Mouse (Mus musculus) kidney, embryonic 14.5 days (tissue): ENCODE measurements at regions not wholly inside any gene's neighbourhood (a gene's known extent, or its start where the extent isn't known, plus 50 kb on each side); places are given as distances from the start of the nearest gene placed in this dataset.

ENCODE experiments used
- ATAC-seq: fragments of 200-750 bp; cut with Nextera tagmentation; 2 replicates; pipeline ENCODE4 v1.8.0; 2017; ENCODE audit warnings: moderate number of reproducible peaks, mild to moderate bottlenecking, moderate TSS enrichment, moderate library complexity; ENCODE audit not compliant: low FRiP score, low TSS enrichment
- H3K27ac ChIP-seq: fragments of 300-500 bp; sonication (generic); 2 replicates; pipeline ENCODE4 v1.5.1; 2014; ENCODE audit warnings: low read depth, mild to moderate bottlenecking, low read length, moderate library complexity, mixed read lengths
- H3K27me3 ChIP-seq: fragments of 300-500 bp; sonication (generic); 2 replicates; pipeline ENCODE4 v1.6.1; 2014; ENCODE audit warnings: mild to moderate bottlenecking, low read length; ENCODE audit not compliant: control insufficient read depth, insufficient read depth
- H3K36me3 ChIP-seq: fragments of 300-500 bp; sonication (generic); 2 replicates; pipeline ENCODE4 v1.6.1; 2014; ENCODE audit warnings: low read length, mixed read lengths; ENCODE audit not compliant: control insufficient read depth, insufficient read depth
- H3K4me1 ChIP-seq: fragments of 300-500 bp; sonication (generic); 2 replicates; pipeline ENCODE4 v1.6.1; 2014; ENCODE audit warnings: low read length, mixed read lengths; ENCODE audit not compliant: control insufficient read depth, insufficient read depth
- H3K4me2 ChIP-seq: fragments of 300-500 bp; sonication (generic); replicated peaks from 2 replicates; pipeline ENCODE4 v1.6.1; 2014; ENCODE audit warnings: low read depth, mild to moderate bottlenecking, low read length
- H3K4me3 ChIP-seq: fragments of 300-500 bp; sonication (generic); 2 replicates; pipeline ENCODE4 v1.5.1; 2014; ENCODE audit warnings: mild to moderate bottlenecking, low read length
- H3K9ac ChIP-seq: fragments of 300-500 bp; sonication (generic); 2 replicates; pipeline ENCODE4 v1.6.1; 2014; ENCODE audit warnings: low read depth, mild to moderate bottlenecking, low read length, moderate library complexity
- H3K9me3 ChIP-seq: fragments of 300-500 bp; sonication (generic); 2 replicates; pipeline ENCODE4 v1.6.1; 2016; ENCODE audit warnings: low read length; ENCODE audit not compliant: control insufficient read depth
- WGBS: fragments of 180-500 bp; shearing (Covaris S2); extraction: QIAGEN DNeasy Blood & Tissue Kit; methylation state at CpG from one replicate; pipeline ENCODE4 v1.1.7; 2014; 5-methylcytosine and 5-hydroxymethylcytosine counted together

DNA sequence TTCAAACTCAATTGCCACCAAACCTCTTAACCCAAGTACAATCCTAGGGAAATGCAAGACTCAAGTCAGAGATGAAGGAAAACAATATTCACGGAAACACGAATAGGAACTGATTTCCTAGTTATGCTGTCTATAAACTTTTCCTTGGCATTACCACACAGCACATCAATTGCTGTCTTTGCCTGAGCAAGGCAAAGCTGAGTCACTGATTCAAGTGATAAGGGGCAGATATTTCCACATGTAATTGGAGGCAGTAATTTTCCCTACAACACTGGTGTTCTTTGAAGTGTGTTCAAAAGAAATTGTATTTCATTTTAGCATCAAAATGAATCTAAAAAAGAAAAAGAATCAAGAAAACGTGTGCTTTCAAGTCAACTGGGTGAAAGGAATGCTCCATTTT, 230.1 kb upstream of the Nectin3 start:
- no peaks in the 10 kb centered on the region for H3K36me3 ChIP-seq
- H3K4me1 ChIP-seq: no peaks in the 10 kb centered on the region
- no peak for ATAC-seq
- H3K27me3 ChIP-seq: no peaks in the 10 kb centered on the region
- WGBS: 69% methylated on average over 3 of the region's 3 CpGs
- H3K9ac ChIP-seq: no peak overlapping the region
- H3K27ac ChIP-seq: no peak overlapping the region
- H3K4me2 ChIP-seq: no peak overlapping the region
- no peaks in the 10 kb centered on the region for H3K9me3 ChIP-seq
- H3K4me3 ChIP-seq: no peak overlapping the region

DNA sequence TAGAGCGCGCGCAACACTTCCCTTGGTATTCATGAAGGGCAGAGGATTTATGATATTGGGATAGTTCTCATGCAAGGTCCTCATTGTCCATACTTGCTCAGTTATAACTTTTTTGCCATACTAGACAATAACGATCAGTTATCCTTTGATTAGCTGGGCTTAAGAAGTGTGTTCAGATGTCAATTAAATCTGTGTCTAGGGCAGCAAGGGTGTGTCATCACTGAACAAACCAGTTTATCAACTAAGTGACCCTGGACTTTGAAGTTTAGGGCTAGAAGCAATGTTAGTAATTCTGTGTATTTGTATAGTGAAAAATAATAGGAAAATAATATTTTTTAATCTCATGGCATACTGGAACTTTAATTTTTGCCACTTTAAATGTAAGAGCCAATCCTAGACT, 225.3 kb upstream of the Nectin3 start:
- Histone ChIP-seq H3K27ac (no peak overlapping the region), H3K9me3 (no peaks in the 10 kb centered on the region), H3K4me3 (no peak overlapping the region), H3K4me2 (no peak overlapping the region), H3K9ac (no peak overlapping the region), H3K27me3 (no peaks in the 10 kb centered on the region), H3K4me1 (no peaks in the 10 kb centered on the region), H3K36me3 (no peaks in the 10 kb centered on the region)
- ATAC-seq: no peak
- 85% methylated on average over 4 of the region's 4 CpGs for WGBS

DNA sequence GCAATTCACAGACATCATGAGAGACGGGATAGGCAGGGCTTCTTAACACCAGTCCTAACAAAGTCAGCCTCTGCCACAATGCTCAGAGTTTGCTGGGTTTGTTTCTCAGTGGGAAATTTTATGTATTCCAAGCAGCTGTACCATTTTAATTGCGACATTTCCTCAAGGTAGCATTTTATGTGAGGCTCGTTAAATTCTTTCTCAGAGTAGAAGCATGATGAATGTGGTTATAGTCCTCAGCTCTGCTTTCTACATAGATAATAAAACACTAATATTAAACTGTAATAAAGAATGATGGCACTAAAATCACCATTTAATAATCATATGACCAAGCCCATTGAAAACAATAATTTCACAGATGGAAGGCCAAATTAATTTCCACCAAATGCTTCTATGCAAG, 181.5 kb upstream of the Nectin3 start:
- no peak for ATAC-seq
- H3K9ac ChIP-seq: no peak overlapping the region
- no peak overlapping the region for H3K4me2 ChIP-seq
- H3K36me3 ChIP-seq: no peaks in the 10 kb centered on the region
- no peaks in the 10 kb centered on the region for H3K27me3 ChIP-seq
- H3K4me3 ChIP-seq: no peak overlapping the region
- no peaks in the 10 kb centered on the region for H3K4me1 ChIP-seq
- no peaks in the 10 kb centered on the region for H3K9me3 ChIP-seq
- 65% methylated on average over 3 of the region's 3 CpGs for WGBS
- no peak overlapping the region for H3K27ac ChIP-seq

DNA sequence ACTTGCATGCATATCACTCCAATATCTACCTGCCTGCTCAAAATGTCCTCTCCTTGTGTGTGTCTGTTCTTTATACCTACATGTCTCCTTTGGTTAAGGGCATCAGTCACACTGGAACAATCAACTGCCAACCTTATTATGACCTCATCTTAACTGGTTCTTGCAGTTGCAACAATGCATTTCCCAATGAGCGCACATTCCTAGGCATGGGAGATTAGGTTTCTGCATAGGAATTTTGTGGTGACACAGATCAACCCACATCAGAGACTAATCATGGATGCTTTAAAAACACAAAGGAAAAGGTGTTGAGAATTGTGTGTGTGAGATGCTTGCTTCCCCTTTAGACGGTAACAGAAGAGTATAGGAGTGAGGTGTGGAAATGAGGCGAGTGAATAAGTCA, 171.3 kb upstream of the Nectin3 start:
- Histone ChIP-seq H3K36me3 (no peaks in the 10 kb centered on the region), H3K27ac (no peak overlapping the region), H3K9me3 (no peaks in the 10 kb centered on the region), H3K4me2 (no peak overlapping the region), H3K4me3 (no peak overlapping the region), H3K4me1 (no peaks in the 10 kb centered on the region), H3K27me3 (no peaks in the 10 kb centered on the region), H3K9ac (no peak overlapping the region)
- whole genome bisulfite sequencing: 83% methylated on average over 3 of the region's 3 CpGs
- no peak for ATAC-seq

DNA sequence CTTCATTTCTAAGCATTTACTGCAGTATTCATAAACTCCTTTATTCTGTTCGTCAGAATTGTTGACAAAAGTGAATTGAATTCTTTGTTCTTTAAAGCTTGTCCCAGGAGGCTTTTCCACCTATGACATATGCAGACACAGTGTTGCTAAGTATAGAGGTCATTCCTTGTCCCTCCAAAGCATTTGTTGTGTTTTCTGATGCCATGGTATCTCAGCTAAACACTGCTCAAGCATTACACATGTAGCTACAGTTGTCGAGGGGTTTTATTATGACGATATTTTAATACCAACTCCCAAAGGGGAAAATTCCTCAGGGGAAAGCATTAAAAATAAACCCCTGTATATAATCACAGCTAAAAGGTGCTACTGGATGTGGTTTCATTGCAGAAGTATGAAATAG, 167.2 kb upstream of the Nectin3 start:
- 76% methylated on average over 3 of the region's 3 CpGs for WGBS
- no peak overlapping the region for H3K27ac ChIP-seq
- H3K4me2 ChIP-seq: no peak overlapping the region
- no peaks in the 10 kb centered on the region for H3K36me3 ChIP-seq
- no peaks in the 10 kb centered on the region for H3K4me1 ChIP-seq
- H3K4me3 ChIP-seq: no peak overlapping the region
- no peak overlapping the region for H3K9ac ChIP-seq
- ATAC-seq: no peak
- H3K9me3 ChIP-seq: no peaks in the 10 kb centered on the region
- no peaks in the 10 kb centered on the region for H3K27me3 ChIP-seq

DNA sequence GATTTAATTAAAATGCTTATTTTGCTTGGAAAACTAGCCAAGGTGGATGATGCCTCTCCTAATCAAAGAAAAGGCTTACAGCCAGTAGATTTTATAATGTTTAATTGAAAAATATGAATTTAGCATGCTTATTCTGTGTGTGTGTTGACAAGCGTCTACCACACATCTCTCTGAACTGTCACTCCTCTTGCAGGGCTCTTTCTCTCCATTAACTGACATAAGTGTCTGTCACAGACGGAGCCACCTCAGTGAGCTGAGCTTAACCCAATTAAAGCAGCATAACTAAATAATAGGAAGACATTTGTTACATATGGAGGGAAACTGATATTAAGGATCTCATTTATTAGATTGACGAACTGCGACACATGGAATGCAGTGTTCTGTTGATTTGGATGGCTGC, 164.7 kb upstream of the Nectin3 start:
- Histone ChIP-seq H3K36me3 (no peaks in the 10 kb centered on the region), H3K9me3 (no peaks in the 10 kb centered on the region), H3K27me3 (no peaks in the 10 kb centered on the region), H3K27ac (no peak overlapping the region), H3K4me2 (no peak overlapping the region), H3K4me3 (no peak overlapping the region), H3K9ac (no peak overlapping the region), H3K4me1 (no peaks in the 10 kb centered on the region)
- no peak for ATAC-seq
- WGBS: 92% methylated on average over 4 of the region's 4 CpGs

DNA sequence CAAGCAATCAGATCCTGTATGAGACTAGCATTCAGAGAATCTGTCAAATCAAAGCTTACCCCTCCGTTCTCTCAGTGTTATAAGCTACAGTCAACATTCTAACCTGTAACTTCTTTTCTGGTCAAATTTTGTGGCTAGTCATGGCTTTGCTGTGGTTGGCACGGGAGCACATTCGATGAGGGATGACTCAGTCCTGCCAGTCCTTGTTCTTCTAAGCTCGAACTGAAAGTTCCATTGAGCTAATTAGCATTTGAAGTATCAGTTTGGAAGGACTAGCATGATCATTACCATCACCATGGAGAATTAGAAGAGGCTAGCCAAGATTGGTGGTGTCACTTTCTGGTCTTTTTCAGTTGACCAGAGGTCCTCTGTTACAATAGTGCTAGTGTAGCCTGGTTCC, 156.7 kb upstream of the Nectin3 start:
- no peak overlapping the region for H3K4me3 ChIP-seq
- H3K9ac ChIP-seq: no peak overlapping the region
- H3K4me2 ChIP-seq: no peak overlapping the region
- no peak overlapping the region for H3K27ac ChIP-seq
- no peak for ATAC-seq
- 80% methylated on average over 4 of the region's 4 CpGs for WGBS
- H3K36me3 ChIP-seq: no peaks in the 10 kb centered on the region
- H3K27me3 ChIP-seq: no peaks in the 10 kb centered on the region
- no peaks in the 10 kb centered on the region for H3K9me3 ChIP-seq
- no peaks in the 10 kb centered on the region for H3K4me1 ChIP-seq

DNA sequence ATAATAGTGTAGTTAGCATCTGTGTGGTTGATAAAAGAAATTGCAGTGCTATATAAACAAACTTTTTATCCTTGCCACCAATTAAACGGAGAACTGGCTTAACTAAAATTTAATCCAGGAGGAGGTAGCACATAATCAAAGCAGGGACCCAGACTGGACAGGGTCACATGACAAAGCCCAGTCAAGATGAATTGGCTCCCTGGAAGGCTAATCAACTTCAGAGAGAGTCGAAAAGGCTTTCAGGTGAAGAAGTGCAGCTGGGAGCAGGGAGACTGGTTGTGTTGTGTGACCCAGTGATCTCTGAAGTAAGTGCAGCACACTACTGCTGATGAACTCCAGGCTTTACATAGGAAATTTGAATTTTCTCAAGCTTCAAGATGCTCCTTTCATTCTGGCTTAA, 127.5 kb upstream of the Nectin3 start:
- no peak overlapping the region for H3K4me2 ChIP-seq
- no peaks in the 10 kb centered on the region for H3K9me3 ChIP-seq
- WGBS: 16% methylated on average over 2 of the region's 2 CpGs
- H3K4me3 ChIP-seq: no peak overlapping the region
- ATAC-seq: peak; percentile 62; the same call in 1 of the 2 replicates
- H3K36me3 ChIP-seq: no peaks in the 10 kb centered on the region
- no peaks in the 10 kb centered on the region for H3K4me1 ChIP-seq
- H3K9ac ChIP-seq: no peak overlapping the region
- H3K27me3 ChIP-seq: no peaks in the 10 kb centered on the region
- no peak overlapping the region for H3K27ac ChIP-seq

DNA sequence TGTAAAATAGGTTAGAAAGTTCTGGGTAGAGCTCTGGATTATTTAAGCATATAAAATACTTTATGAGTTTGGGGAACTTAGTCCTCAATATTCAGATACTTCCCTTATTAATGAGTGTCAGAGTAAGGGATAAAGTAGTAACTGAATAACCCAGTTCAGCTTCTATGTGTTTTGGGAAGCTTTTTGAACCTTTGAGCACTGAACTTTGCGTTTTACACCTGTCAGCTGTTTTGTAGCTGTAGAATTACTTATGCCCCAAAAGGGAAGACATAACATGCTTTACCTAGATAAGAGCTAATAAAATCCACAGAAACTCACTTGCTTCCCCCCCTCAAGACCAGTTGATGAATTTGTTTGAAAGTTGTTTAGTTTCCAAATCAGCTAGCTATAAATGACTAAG, 124.9 kb upstream of the Nectin3 start:
- no peak overlapping the region for H3K9ac ChIP-seq
- no peak overlapping the region for H3K4me3 ChIP-seq
- no peak for ATAC-seq
- H3K9me3 ChIP-seq: no peaks in the 10 kb centered on the region
- WGBS: 79% methylated on average over 1 of the region's 1 CpGs
- no peak overlapping the region for H3K4me2 ChIP-seq
- H3K4me1 ChIP-seq: no peaks in the 10 kb centered on the region
- no peaks in the 10 kb centered on the region for H3K36me3 ChIP-seq
- H3K27me3 ChIP-seq: no peaks in the 10 kb centered on the region
- no peak overlapping the region for H3K27ac ChIP-seq

DNA sequence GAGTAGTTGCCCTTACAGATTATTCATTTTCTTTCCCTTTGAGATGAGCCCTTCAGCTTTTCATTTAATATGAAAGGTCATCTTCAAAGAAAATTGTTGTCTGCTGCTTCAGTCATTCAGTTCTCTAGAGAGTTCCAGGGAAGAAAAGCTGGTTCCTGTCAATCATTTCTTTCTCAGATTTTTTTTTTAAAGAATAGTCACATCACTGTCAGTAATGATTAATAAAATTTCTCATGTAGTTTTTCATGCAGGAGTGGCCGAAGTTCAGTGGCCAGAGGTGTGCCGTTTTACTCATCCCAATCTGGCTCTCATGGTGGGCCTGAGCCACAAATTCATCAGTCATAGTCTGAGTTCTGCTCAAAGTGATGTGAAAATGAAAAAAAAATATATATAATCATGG, 121.5 kb upstream of the Nectin3 start:
- 88% methylated on average over 2 of the region's 2 CpGs for WGBS
- Histone ChIP-seq H3K27ac (no peak overlapping the region), H3K9ac (no peak overlapping the region), H3K4me1 (no peaks in the 10 kb centered on the region), H3K36me3 (no peaks in the 10 kb centered on the region), H3K4me3 (no peak overlapping the region), H3K27me3 (no peaks in the 10 kb centered on the region), H3K4me2 (no peak overlapping the region), H3K9me3 (no peaks in the 10 kb centered on the region)
- ATAC-seq: no peak
